Mouse (Mus musculus) adrenal gland (tissue): ENCODE results near the gene Syngap1.
"Not testable (repeated sequence)": the region's sequence is repeated elsewhere in the genome, so short reads cannot be mapped to it uniquely, and the experiment has no call there.

Source experiments
- intact Hi-C: fragments of 180-260 bp; cut with DNase I; formaldehyde crosslinking; loops from one replicate; pipeline ENCODE4 v1.15.1; 2025
- long read RNA-seq, 2 experiments: library from polyadenylated mRNA; unstranded; transcript quantifications; one replicate each; pipeline ENCODE4 v2.0.0; 2020; ENCODE audit warnings: borderline replicate concordance in 1 of 2; ENCODE audit not compliant: insufficient replicate concordance in 1 of 2

Syngap1 gene
- long read RNA-seq, experiment 1, result 0 reads
- long read RNA-seq, experiment 2, result 0 reads

- intact Hi-C loops, result no loop called here
These were observed at the start of gene Syngap1 for GRCm38 (mm10) chr17:26941031-26941789. Gene Syngap1 (plus strand): TSS chr17:26941253.

GRCm38 (mm10) chr17:26892635-26893375 is 48.2 kb upstream of the Syngap1 start:
- intact Hi-C loops, result no loop called here

GRCm38 (mm10) chr17:26893492-26893891 is 47.6 kb upstream of the Syngap1 start:
- intact Hi-C loops, result no loop called here

GRCm38 (mm10) chr17:26894342-26894741 is 46.7 kb upstream of the Syngap1 start:
- intact Hi-C loops, result no loop called here

GRCm38 (mm10) chr17:26895578-26895977 is 45.5 kb upstream of the Syngap1 start:
- intact Hi-C loops, result no loop called here

GRCm38 (mm10) chr17:26900916-26901315 is 40.1 kb upstream of the Syngap1 start:
- intact Hi-C loops, result no loop called here

GRCm38 (mm10) chr17:26904320-26904719 is 36.7 kb upstream of the Syngap1 start:
- intact Hi-C loops, result no loop called here

- intact Hi-C loops, result not testable (repeated sequence)
These were observed 33.5 kb upstream of the Syngap1 start for GRCm38 (mm10) chr17:26907506-26907905.

- intact Hi-C loops, result loop anchor here (10.0 kb wide), 1 partner anchor 60 kb away; the partner anchor contains the start of gene Zbtb9
These were observed 25.8 kb upstream of the Syngap1 start for GRCm38 (mm10) chr17:26915248-26915647.

- intact Hi-C loops, result loop anchor here (10.0 kb wide), 1 partner anchor 58 kb away; the partner anchor contains the start of gene Zbtb9
These were observed 24.2 kb upstream of the Syngap1 start, which contains the start of gene Kifc5b for GRCm38 (mm10) chr17:26916711-26917482. Gene Kifc5b (plus strand): TSS chr17:26917091.

- intact Hi-C loops, result loop anchor here (10.0 kb wide), 1 partner anchor 57 kb away; the partner anchor contains the start of gene Zbtb9
These were observed 23.5 kb upstream of the Syngap1 start for GRCm38 (mm10) chr17:26917560-26917959.

GRCm38 (mm10) chr17:26918343-26918742 is 22.7 kb upstream of the Syngap1 start:
- intact Hi-C loops, result loop anchor here (10.0 kb wide), 1 partner anchor 56 kb away; the partner anchor contains the start of gene Zbtb9

GRCm38 (mm10) chr17:26919516-26919915 is 21.5 kb upstream of the Syngap1 start:
- intact Hi-C loops, result loop anchor here (10.0 kb wide), 1 partner anchor 55 kb away; the partner anchor contains the start of gene Zbtb9

GRCm38 (mm10) chr17:26922368-26922767 is 18.7 kb upstream of the Syngap1 start:
- intact Hi-C loops, result not testable (repeated sequence)

GRCm38 (mm10) chr17:26925414-26925813 is 15.6 kb upstream of the Syngap1 start:
- intact Hi-C loops, result not testable (repeated sequence)

- intact Hi-C loops, result not testable (repeated sequence)
These were observed 9.3 kb upstream of the Syngap1 start for GRCm38 (mm10) chr17:26931795-26932194.

- intact Hi-C loops, result no loop called here
These were observed 8.1 kb upstream of the Syngap1 start, which contains the start of gene Phf1 for GRCm38 (mm10) chr17:26932839-26933398. Gene Phf1 (plus strand): TSS chr17:26933052.

- intact Hi-C loops, result no loop called here
These were observed 7.6 kb upstream of the Syngap1 start for GRCm38 (mm10) chr17:26933419-26933818.

GRCm38 (mm10) chr17:26933885-26934827 is 6.9 kb upstream of the Syngap1 start:
- intact Hi-C loops, result no loop called here
